ENCODE assay signal across 8 mouse cellular contexts in the genomic region with DNA sequence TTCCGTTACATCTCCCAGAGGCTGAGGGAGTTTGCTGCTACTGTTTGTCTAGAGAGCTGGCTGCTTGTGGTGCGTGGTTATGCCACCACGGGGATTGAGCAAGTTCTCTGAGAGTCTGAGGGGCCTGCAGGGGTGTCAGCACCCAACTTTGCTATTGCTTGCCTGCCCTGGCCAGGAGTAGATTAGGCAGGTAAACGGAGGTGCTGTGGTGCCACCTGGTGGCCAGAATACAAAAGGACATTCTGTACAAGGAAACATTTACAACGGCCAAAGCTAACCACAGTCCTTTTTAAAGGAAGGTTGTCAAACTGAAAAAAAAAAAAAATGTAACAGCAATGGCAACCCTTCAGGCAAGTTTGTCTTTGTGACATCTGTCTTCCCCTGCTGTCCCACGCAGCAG.
DNase-seq lines count a peak whose midpoint lies in the region; ATAC-seq lines count a peak whose summit lies in the region.

No protein-coding gene starts in this region.

- peak; percentile 68 to 84 for DNase-seq in cerebellum, postnatal 4 days (ENCODE audit: low spot score in 2 of 2)
- DNase-seq in gastrocnemius, adult 8-10 months (ENCODE audit: low spot score in 2 of 2), result peak; percentile 63 to 71
- DNase-seq in induced T-regulatory cell, adult 2 months (ENCODE audit: low read depth), result peak; percentile 91
- peak; percentile 47 to 90 for DNase-seq in left cerebral cortex, adult 9 months (ENCODE audit: low spot score in 2 of 2)
- DNase-seq in right cerebral cortex, postnatal 36 days (ENCODE audit: low spot score in 2 of 2), result peak; percentile 71
- DNase-seq in urinary bladder, postnatal 36 days (ENCODE audit: low spot score in 2 of 2), result peak; percentile 73 to 84

- peak; percentile 80 for ATAC-seq in activated CD4-positive, CD25-positive, alpha-beta regulatory T cell, adult 4 months
- ATAC-seq in megakaryocyte-erythroid progenitor cell, adult 5-6 weeks (replicated peaks; ENCODE audit: low FRiP score, low TSS enrichment, poor library complexity, severe bottlenecking), result peak; percentile 64

Comparison
In these comparisons a context has a peak if more than half of its experiments do, and no peak if none do; other contexts are left out.
1. Peak in every context shown above with its lines: DNase-seq and ATAC-seq.